Mouse (Mus musculus) heart, postnatal 14 days (tissue): Measurements from ENCODE around the gene Sebox. TPM values are rescaled to one million over a fixed set of nuclear protein-coding genes. Genes with fewer than 3 reads are reported as not detected.

Experiments used
- DNase-seq, 2 experiments: peaks; one replicate each; pipeline ENCODE4 v3.0.0; 2021 to 2022
- intact Hi-C: fragments of 180-260 bp; cut with DNase I; formaldehyde crosslinking; loops from one replicate; pipeline ENCODE4 v1.15.1; 2025
- long read RNA-seq, 2 experiments: library from polyadenylated mRNA; stranded (forward); transcript quantifications; one replicate each; pipeline ENCODE4 v2.0.0; 2021
- total RNA-seq, 2 experiments: library from RNA; stranded (reverse); gene quantifications; 2 replicates each; pipeline ENCODE4 v1.2.3; 2021

The Sebox gene
- total RNA-seq, result not detected
- long read RNA-seq, experiment 1, result 0 reads
- long read RNA-seq, experiment 2, result 0 reads

GRCm38 (mm10) chr11:78502909-78503650 is at the start of gene Sebox:
Sebox (plus strand) TSS chr11:78503447.
- DNase-seq, result no peak
- intact Hi-C loops, result no loop called here

GRCm38 (mm10) chr11:78453675-78454074 is 49.6 kb upstream of the Sebox start:
- intact Hi-C loops, result loop anchor here (5.0 kb wide), 1 partner anchor 91 kb away; no protein-coding TSS in a partner anchor
- DNase-seq, result peak; percentile 56 to 75

- intact Hi-C loops, result loop anchor here (5.0 kb wide), 1 partner anchor 92 kb away; no protein-coding TSS in a partner anchor
- DNase-seq, result no peak
These were observed 49.0 kb upstream of the Sebox start for GRCm38 (mm10) chr11:78454276-78454675.

- DNase-seq, result peak; percentile 26 to 56
- intact Hi-C loops, result no loop called here
These were observed 47.9 kb upstream of the Sebox start for GRCm38 (mm10) chr11:78455308-78455707.

GRCm38 (mm10) chr11:78458740-78459139 is 44.5 kb upstream of the Sebox start:
- DNase-seq, result no peak
- intact Hi-C loops, result no loop called here

- intact Hi-C loops, result no loop called here
- no peak for DNase-seq
These were observed 41.4 kb upstream of the Sebox start for GRCm38 (mm10) chr11:78461894-78462293.

GRCm38 (mm10) chr11:78462669-78463068 is 40.6 kb upstream of the Sebox start:
- DNase-seq, result no peak
- intact Hi-C loops, result no loop called here

GRCm38 (mm10) chr11:78463286-78464036 is 39.8 kb upstream of the Sebox start:
- no peak for DNase-seq
- intact Hi-C loops, result no loop called here

- intact Hi-C loops, result no loop called here
- DNase-seq, result no peak
These were observed 38.1 kb upstream of the Sebox start for GRCm38 (mm10) chr11:78465116-78465515.

- intact Hi-C loops, result no loop called here
- peak; percentile 84 to 89 for DNase-seq
These were observed 37.6 kb upstream of the Sebox start, which contains the start of gene Slc46a1 for GRCm38 (mm10) chr11:78465568-78466180. Slc46a1 (plus strand) TSS chr11:78465697.

- DNase-seq, result peak in 1 of 2 experiments; percentile 4
- intact Hi-C loops, result no loop called here
These were observed 36.9 kb upstream of the Sebox start for GRCm38 (mm10) chr11:78466242-78466912.

GRCm38 (mm10) chr11:78467515-78467914 is 35.7 kb upstream of the Sebox start:
- DNase-seq, result no peak
- intact Hi-C loops, result no loop called here

- intact Hi-C loops, result no loop called here
- DNase-seq, result no peak
These were observed 35.3 kb upstream of the Sebox start for GRCm38 (mm10) chr11:78467932-78468331.

- intact Hi-C loops, result no loop called here
- DNase-seq, result no peak
These were observed 31.7 kb upstream of the Sebox start for GRCm38 (mm10) chr11:78471326-78472103.

GRCm38 (mm10) chr11:78475289-78475688 is 28.0 kb upstream of the Sebox start:
- intact Hi-C loops, result no loop called here

GRCm38 (mm10) chr11:78483639-78484038 is 19.6 kb upstream of the Sebox start:
- intact Hi-C loops, result loop anchor here (10.0 kb wide), 1 partner anchor 471 kb away; no protein-coding TSS in a partner anchor
- DNase-seq, result no peak

More at GRCm38 (mm10) chr11:78475289-78475688, 28.0 kb upstream of the Sebox start:
- no peak for DNase-seq

GRCm38 (mm10) chr11:78488168-78488567 is 15.1 kb upstream of the Sebox start:
- DNase-seq, result peak; percentile 63 to 79
- intact Hi-C loops, result loop anchor here (5.0 to 10.0 kb wide), 3 partner anchors 69 to 467 kb away; partner anchors contain the start of gene Lyrm9

- DNase-seq, result peak; percentile 9 to 16
- intact Hi-C loops, result loop anchor here (2.0 kb wide), 1 partner anchor 16 kb away; no protein-coding TSS in a partner anchor
These were observed 12.4 kb upstream of the Sebox start for GRCm38 (mm10) chr11:78490781-78491241.

GRCm38 (mm10) chr11:78495904-78496303 is 7.3 kb upstream of the Sebox start:
- DNase-seq, result peak; percentile 50 to 69
- intact Hi-C loops, result no loop called here
